Mouse (Mus musculus) kidney, adult 10 weeks (tissue): ENCODE results near the gene Rpl39. TPM values are rescaled to one million over a fixed set of nuclear protein-coding genes. Genes with fewer than 3 reads are reported as not detected.

Experiments
- polyA plus RNA-seq: library from polyadenylated mRNA; stranded (reverse); fragments of 350-450 nt; fragmentation: Illumina TruSeq; extraction: RNeasy Lipid Tissue Mini Kit (QIAGEN cat#74804); gene quantifications from one replicate; pipeline ENCODE4 v1.2.3, GENCODE M21; 2014; ENCODE audit warnings: low read depth, low replicate concordance

Rpl39 gene
- polyA plus RNA-seq: 645 TPM

GRCm38 (mm10) chrX:37084927-37085660 is at the start of gene Rpl39:
Rpl39 (minus strand) TSS chrX:37085402.

GRCm38 (mm10) chrX:37126671-37127358 is 41.6 kb upstream of the Rpl39 start, which contains the start of gene Nkap:
Nkap (plus strand) TSS chrX:37126795.

GRCm38 (mm10) chrX:37110193-37110880 is 25.1 kb upstream of the Rpl39 start, which contains the start of gene Upf3b:
Upf3b (minus strand) TSS chrX:37110322.

GRCm38 (mm10) chrX:37048066-37048889 is 36.9 kb downstream of the Rpl39 start, which contains the start of gene Sowahd:
Sowahd (plus strand) TSS chrX:37048845.

Other genes starting within 250 kb of the Rpl39 start
- 142 TPM for gene Ube2a, start 211.5 kb downstream of the Rpl39 start, polyA plus RNA-seq
- 121 TPM for gene C330007P06Rik, start 211.3 kb downstream of the Rpl39 start, polyA plus RNA-seq
- 11.8 TPM for gene Nkrf, start 182.5 kb downstream of the Rpl39 start, polyA plus RNA-seq
- gene Sept6, start 93.6 kb downstream of the Rpl39 start, polyA plus RNA-seq: 8.8 TPM
- gene Sowahd, start 36.6 kb downstream of the Rpl39 start, polyA plus RNA-seq: not detected
- 53.1 TPM for gene Upf3b, start 24.9 kb upstream of the Rpl39 start, polyA plus RNA-seq
- 56.2 TPM for gene Nkap, start 41.4 kb upstream of the Rpl39 start, polyA plus RNA-seq
- gene Akap14, start 83.4 kb upstream of the Rpl39 start, polyA plus RNA-seq: not detected
- gene Ndufa1, start 105.8 kb upstream of the Rpl39 start, polyA plus RNA-seq: 470 TPM
- gene Rnf113a1, start 105.8 kb upstream of the Rpl39 start, polyA plus RNA-seq: not detected
- not detected for gene Gm9, start 125.6 kb upstream of the Rpl39 start, polyA plus RNA-seq
- not detected for gene Rhox1, start 136.9 kb upstream of the Rpl39 start, polyA plus RNA-seq
- gene Rhox2a, start 159.6 kb upstream of the Rpl39 start, polyA plus RNA-seq: not detected
- not detected for gene Rhox3a, start 164.5 kb upstream of the Rpl39 start, polyA plus RNA-seq
- gene Rhox4a, start 179.9 kb upstream of the Rpl39 start, polyA plus RNA-seq: not detected